In the genomic region with DNA sequence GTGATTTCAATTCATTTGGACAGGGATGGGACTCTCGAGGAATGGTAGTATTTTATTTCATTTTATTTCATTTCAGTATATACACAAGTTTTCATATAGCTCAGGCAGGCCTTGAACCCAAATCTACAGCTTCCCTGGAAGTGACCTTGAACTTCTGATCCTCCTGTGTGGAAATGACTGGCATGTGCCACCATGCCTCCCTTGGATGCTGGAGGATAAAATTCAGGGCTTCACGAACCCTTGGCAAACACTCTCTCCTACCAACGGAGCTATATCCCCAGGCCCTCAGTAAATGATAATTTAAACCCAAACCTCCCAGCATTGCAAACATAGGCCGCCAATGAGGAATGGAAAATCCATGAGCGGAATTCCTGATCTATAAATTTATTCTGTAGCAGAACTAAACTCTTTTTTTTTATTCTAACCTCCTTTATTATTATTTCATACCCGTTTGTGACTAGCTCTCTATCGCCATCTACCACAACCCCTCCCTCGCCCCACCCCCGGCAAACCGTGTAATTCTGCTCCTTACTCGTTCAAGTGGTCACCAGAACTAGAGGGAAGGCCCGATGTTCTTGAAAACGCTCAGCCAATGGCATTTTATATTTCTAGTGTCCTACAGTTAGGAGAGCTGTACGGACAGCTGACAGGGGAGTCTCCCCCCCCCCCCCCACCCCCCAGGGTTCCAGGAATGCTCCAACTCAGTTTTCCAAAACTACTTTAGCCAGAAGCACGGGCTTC, we compare ENCODE assay signal across 8 mouse cellular contexts. TPM values are rescaled to one million over a fixed set of nuclear protein-coding genes. Genes with fewer than 3 reads are reported as not detected.
DNase-seq lines count a peak whose midpoint lies in the region; ATAC-seq and TF ChIP-seq lines count a peak whose summit lies in the region.

No protein-coding gene starts in this region.

- 18% methylated on average over 15 of the region's 15 CpGs for WGBS in heart, embryonic 15.5 days
- 11% methylated on average over 15 of the region's 15 CpGs for WGBS in limb, embryonic 15.5 days
- 21% methylated on average over 15 of the region's 15 CpGs for WGBS in midbrain, embryonic 16.5 days

- peak overlapping the region; percentile 89 for H3K9ac ChIP-seq in heart, embryonic 15.5 days
- peak overlapping the region; percentile 84; the same call in 1 of the 2 replicates for H3K9ac ChIP-seq in limb, embryonic 15.5 days
- H3K9ac ChIP-seq in midbrain, embryonic 16.5 days (ENCODE audit: low read depth, low read length), result peak overlapping the region; percentile 88

- H3K4me2 ChIP-seq in heart, embryonic 15.5 days, result peak overlapping the region; percentile 81
- peak overlapping the region; percentile 93 for H3K4me2 ChIP-seq in limb, embryonic 15.5 days
- peak overlapping the region; percentile 85 for H3K4me2 ChIP-seq in midbrain, embryonic 16.5 days (ENCODE audit: low read length)

- ATAC-seq in heart, embryonic 15.5 days (replicated peaks; ENCODE audit: insufficient number of reproducible peaks, insufficient read depth, low FRiP score, low read depth), result no peak
- no peak for ATAC-seq in limb, embryonic 15.5 days (ENCODE audit: insufficient number of reproducible peaks, low FRiP score, low TSS enrichment, low read depth)
- no peak for ATAC-seq in midbrain, embryonic 16.5 days

- peak overlapping the region; percentile 17; the same call in 1 of the 2 replicates for H3K27ac ChIP-seq in bone marrow macrophage, adult 2 months (ENCODE audit: insufficient read depth, low read depth, low read length)
- peak overlapping the region; percentile 87 for H3K27ac ChIP-seq in heart, embryonic 15.5 days
- H3K27ac ChIP-seq in limb, embryonic 15.5 days, result peak overlapping the region; percentile 91
- no peak overlapping the region for H3K27ac ChIP-seq in midbrain, embryonic 16.5 days (ENCODE audit: low read length)

- DNase-seq in left cerebral cortex, postnatal 4 days, result peak; percentile 24
- no peak for DNase-seq in left cerebral cortex, postnatal 36 days (ENCODE audit: low spot score in 2 of 2)
- DNase-seq in T-cell, adult 2 months (ENCODE audit: low spot score), result no peak
- no peak for DNase-seq in cerebellum, adult 11-12 months

- H3K9me3 ChIP-seq in heart, embryonic 15.5 days (replicated peaks), result no peaks in the 10 kb centered on the region
- H3K9me3 ChIP-seq in limb, embryonic 15.5 days, result no peaks in the 10 kb centered on the region
- no peaks in the 10 kb centered on the region for H3K9me3 ChIP-seq in midbrain, embryonic 16.5 days (replicated peaks; ENCODE audit: control insufficient read depth, low read length, poor library complexity, severe bottlenecking)

- H3K4me1 ChIP-seq in bone marrow macrophage, adult 2 months (ENCODE audit: control insufficient read depth, insufficient read depth, low read length), result peaks cover 23% of the 10 kb centered on the region
- H3K4me1 ChIP-seq in heart, embryonic 15.5 days (replicated peaks), result peaks cover 25% of the 10 kb centered on the region
- H3K4me1 ChIP-seq in limb, embryonic 15.5 days, result peaks cover 28% of the 10 kb centered on the region
- peaks cover 18% of the 10 kb centered on the region for H3K4me1 ChIP-seq in midbrain, embryonic 16.5 days (ENCODE audit: control insufficient read depth, insufficient read depth, low read length)

- TF ChIP-seq POLR2A in bone marrow macrophage, adult 2 months (IDR thresholded peaks at IDR 0.05; ENCODE audit: borderline replicate concordance, low read depth, low read length), result no peak

- peaks cover 6% of the 10 kb centered on the region; the same call in 1 of the 2 replicates for H3K36me3 ChIP-seq in heart, embryonic 15.5 days
- H3K36me3 ChIP-seq in limb, embryonic 15.5 days, result peaks cover 15% of the 10 kb centered on the region; the same call in 1 of the 2 replicates
- H3K36me3 ChIP-seq in midbrain, embryonic 16.5 days (ENCODE audit: control insufficient read depth, insufficient read depth, low read length), result peaks cover 5% of the 10 kb centered on the region; the same call in 1 of the 2 replicates

- no peaks in the 10 kb centered on the region for H3K27me3 ChIP-seq in heart, embryonic 15.5 days
- 0 out of 2 replicates have a peak, but pooled peaks cover 3% of the 10 kb centered on the region for H3K27me3 ChIP-seq in limb, embryonic 15.5 days
- H3K27me3 ChIP-seq in midbrain, embryonic 16.5 days (ENCODE audit: control insufficient read depth, insufficient read depth, low read depth, low read length), result peaks cover 4% of the 10 kb centered on the region; the same call in 1 of the 2 replicates

- intact Hi-C loops in left cerebral cortex, postnatal 4 days (cut with DNase I), result loop anchor here (10.0 kb wide), 1 partner anchor 350 kb away; no protein-coding TSS in a partner anchor
- intact Hi-C loops in left cerebral cortex, postnatal 36 days (cut with DNase I), result loop anchor here (2.0 kb wide), 1 partner anchor 20 kb away; no protein-coding TSS in a partner anchor

- TF ChIP-seq CTCF in bone marrow macrophage, adult 2 months (IDR thresholded peaks at IDR 0.05; ENCODE audit: low read depth, low read length), result no peak

- H3K4me3 ChIP-seq in bone marrow macrophage, adult 2 months (ENCODE audit: insufficient read depth, low read length), result peak overlapping the region; percentile 78
- H3K4me3 ChIP-seq in heart, embryonic 15.5 days, result peak overlapping the region; percentile 81
- peak overlapping the region; percentile 82 for H3K4me3 ChIP-seq in limb, embryonic 15.5 days
- peak overlapping the region; percentile 83 for H3K4me3 ChIP-seq in midbrain, embryonic 16.5 days (ENCODE audit: low read depth, low read length)

RNA-seq across cellular contexts. Expression of a gene that starts 1.8 kb away (rescaled TPM):
- 10 to 100 TPM; 84.0 to 86.4 TPM for total RNA-seq in left cerebral cortex, postnatal 4 days (2021)
- 100 to 1,000 TPM; 156 to 164 TPM for total RNA-seq in left cerebral cortex, postnatal 36 days (2021)
- polyA plus RNA-seq in bone marrow macrophage, adult 2 months (2012; ENCODE audit: insufficient read depth, insufficient read length, missing spikeins), result 143 and 153 TPM in 2 replicates
- 115 and 120 TPM in 2 replicates for polyA plus RNA-seq in heart, embryonic 15.5 days (2015; fragmentation: Nextera tagmentation; extraction: Ambion mirVana)
- polyA plus RNA-seq in limb, embryonic 15.5 days (2015; fragmentation: Nextera tagmentation; extraction: Ambion mirVana), result 193 and 204 TPM in 2 replicates
- 97.6 and 97.7 TPM in 2 replicates for polyA plus RNA-seq in midbrain, embryonic 16.5 days (2015; fragmentation: Nextera tagmentation; extraction: Ambion mirVana)

RNA-seq across cellular contexts. Expression of a gene that starts 33.4 kb away (rescaled TPM):
- under 1 TPM in 1 of 2 experiments, not detected in 1; 0.28 TPM for total RNA-seq in left cerebral cortex, postnatal 4 days (2021)
- total RNA-seq in left cerebral cortex, postnatal 36 days (2021), result under 1 TPM in 1 of 2 experiments, not detected in 1; 0.18 TPM
- not detected in 2 replicates for polyA plus RNA-seq in bone marrow macrophage, adult 2 months (2012; ENCODE audit: insufficient read depth, insufficient read length, missing spikeins)
- 0.39 TPM in 1 of 2 replicates, not detected in the other for polyA plus RNA-seq in heart, embryonic 15.5 days (2015; fragmentation: Nextera tagmentation; extraction: Ambion mirVana)
- 0.23 TPM in 1 of 2 replicates, not detected in the other for polyA plus RNA-seq in limb, embryonic 15.5 days (2015; fragmentation: Nextera tagmentation; extraction: Ambion mirVana)
- polyA plus RNA-seq in midbrain, embryonic 16.5 days (2015; fragmentation: Nextera tagmentation; extraction: Ambion mirVana), result 0.15 TPM in 2 replicates

RNA-seq across cellular contexts. Expression of a gene that starts 38.5 kb away (rescaled TPM):
- 10 to 100 TPM; 14.0 to 16.5 TPM for total RNA-seq in left cerebral cortex, postnatal 4 days (2021)
- total RNA-seq in left cerebral cortex, postnatal 36 days (2021), result 10 to 100 TPM; 39.6 to 50.5 TPM
- not detected in 2 replicates for polyA plus RNA-seq in bone marrow macrophage, adult 2 months (2012; ENCODE audit: insufficient read depth, insufficient read length, missing spikeins)
- polyA plus RNA-seq in heart, embryonic 15.5 days (2015; fragmentation: Nextera tagmentation; extraction: Ambion mirVana), result 0.93 and 1.4 TPM in 2 replicates
- 1.9 and 2.3 TPM in 2 replicates for polyA plus RNA-seq in limb, embryonic 15.5 days (2015; fragmentation: Nextera tagmentation; extraction: Ambion mirVana)
- polyA plus RNA-seq in midbrain, embryonic 16.5 days (2015; fragmentation: Nextera tagmentation; extraction: Ambion mirVana), result 0.83 and 0.87 TPM in 2 replicates
